Mouse (Mus musculus) embryo, embryonic 11.5 days (tissue): ENCODE measurements around the gene Exoc3l2.

Experiments
- DNase-seq: peaks from one replicate; pipeline ENCODE4 v3.0.0-alpha.2; 2012; ENCODE audit warnings: low read depth, low spot score

The Exoc3l2 gene

GRCm38 (mm10) chr7:19456628-19457027 is 6.5 kb upstream of the Exoc3l2 start:
- no peak for DNase-seq

DNA sequence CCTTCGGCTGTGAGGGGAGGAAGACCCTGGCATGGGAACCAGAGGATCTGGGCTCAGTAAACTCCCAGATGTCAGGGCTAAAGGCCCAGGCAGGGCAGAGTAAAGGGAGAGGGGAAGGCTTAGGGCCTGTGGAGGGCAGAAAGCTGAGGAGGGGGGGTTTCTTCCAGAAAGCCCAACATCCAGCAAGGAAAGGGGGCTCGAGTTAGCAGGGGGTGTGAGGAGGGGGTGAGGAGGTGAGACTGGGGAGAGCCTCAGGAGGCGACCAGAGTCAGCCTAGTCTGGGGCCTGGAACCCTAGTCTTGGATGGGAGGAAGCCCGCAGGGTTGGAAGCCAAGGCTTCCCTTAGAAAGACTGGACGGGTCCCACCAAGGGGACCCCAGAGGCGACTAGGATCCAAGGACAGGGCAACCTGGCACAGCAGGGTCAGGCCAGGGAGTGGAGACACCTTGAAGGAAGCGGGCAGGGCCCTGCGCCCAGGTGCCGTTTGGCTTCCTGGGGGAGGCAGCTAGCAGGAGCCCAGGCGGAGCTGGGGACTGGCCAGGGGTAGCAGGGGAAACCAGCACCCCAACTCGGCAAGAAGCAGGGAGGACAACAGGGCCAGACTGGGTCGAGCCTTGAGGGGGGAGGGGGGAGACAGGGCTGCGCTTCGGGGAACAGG is 5.6 kb upstream of the Exoc3l2 start:
- no peak for DNase-seq

- no peak for DNase-seq
These were observed 5.1 kb upstream of the Exoc3l2 start for GRCm38 (mm10) chr7:19458072-19458486.

- peak; percentile 63 for DNase-seq
These were observed 4.5 kb upstream of the Exoc3l2 start, which contains the start of gene Mark4 for GRCm38 (mm10) chr7:19458591-19459111. Gene Mark4 (minus strand): TSS chr7:19458821.

DNA sequence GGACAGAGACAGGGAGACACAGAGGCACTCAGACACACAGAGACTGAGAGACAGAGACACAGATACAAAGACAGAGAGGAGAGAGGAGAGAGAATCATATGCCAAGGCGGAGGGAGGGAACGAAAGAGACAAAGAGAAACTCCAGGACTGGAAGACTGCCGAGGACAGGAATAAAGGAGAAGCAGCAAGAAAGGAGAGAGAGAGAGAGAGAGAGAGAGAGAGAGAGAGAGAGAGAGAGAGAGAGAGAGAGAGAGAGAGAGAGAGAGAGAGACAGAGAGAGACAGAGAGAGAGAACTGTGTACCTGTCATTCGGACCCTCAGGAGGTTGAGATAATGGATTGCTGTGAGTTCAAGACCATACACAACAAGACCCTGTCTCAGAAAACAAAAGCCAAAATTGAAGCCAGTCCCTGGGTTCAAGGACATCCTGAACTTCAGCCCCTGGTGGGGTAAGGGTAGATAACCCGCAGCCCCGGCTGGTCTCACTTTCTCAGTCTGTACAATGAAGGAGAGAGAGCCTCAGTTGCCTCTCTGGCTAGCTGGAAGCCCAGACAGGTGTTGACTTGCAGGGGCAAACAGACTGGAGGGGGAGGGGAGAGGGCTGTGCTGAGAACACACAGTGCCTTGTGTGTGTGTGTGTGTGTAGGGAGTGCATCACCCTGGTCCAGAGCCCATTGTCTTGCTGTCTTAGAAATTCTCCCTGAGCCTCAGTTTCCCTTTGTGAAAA is 3.8 kb upstream of the Exoc3l2 start:
- DNase-seq = no peak

DNA sequence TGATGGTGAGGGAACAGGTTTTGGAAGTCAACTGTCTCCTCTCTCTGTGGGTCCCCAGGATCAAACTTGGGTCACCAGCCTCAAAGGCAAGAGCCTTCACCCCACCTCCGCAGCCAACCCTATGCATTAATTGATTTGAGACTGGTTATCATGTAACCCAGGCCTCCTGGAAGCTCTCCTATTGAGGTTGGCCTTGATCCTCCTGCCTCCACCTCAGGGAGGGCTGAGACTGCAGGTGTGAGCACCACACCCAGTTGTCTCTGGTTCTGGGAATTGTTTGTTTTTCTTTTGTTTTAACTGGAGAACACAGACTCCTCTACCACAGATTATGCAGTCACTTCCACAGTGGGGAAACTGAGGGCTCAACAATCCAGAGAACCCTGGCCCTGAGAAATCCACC is 2.6 kb upstream of the Exoc3l2 start:
- DNase-seq = no peak

DNA sequence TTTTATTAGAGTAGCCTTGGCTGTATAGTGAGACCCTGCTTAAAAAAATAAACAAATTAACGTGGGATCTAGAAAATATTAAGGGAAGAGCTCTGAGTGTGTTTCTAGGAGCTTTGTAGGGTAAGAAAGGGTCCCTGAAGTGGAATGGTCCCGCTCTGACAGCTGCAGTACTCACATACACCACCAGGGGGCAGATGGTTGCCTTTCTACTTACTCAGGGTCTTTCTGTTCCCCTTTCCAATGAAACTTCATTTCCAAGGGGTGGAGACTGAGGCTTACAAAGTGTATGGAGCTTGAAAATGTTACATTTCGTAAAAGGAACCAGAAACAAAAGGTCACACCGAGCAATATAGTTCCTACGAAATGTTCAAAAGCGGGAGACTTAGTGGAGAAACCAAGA is 1.6 kb upstream of the Exoc3l2 start:
- peak; percentile 69 for DNase-seq

DNA sequence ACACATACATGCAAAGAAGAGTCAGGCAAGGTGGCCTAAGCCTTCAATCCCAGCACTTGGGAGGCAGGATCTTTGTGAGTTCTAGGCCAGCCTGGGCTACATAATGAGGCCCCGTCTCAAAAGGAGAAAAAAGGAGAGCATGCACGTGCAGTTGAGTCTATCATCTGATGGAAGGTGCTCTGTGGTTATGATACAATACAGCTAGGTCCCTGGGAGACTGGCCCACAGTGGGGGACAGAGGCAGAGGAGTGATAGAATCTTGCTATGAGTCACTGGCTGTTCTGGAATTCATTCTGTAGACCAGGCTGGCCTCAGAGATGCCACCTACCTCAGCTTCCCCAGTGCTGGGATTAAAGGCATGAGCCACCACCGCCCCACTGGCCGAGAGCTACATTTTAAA is 688 bp upstream of the Exoc3l2 start:
- DNase-seq = no peak

DNA sequence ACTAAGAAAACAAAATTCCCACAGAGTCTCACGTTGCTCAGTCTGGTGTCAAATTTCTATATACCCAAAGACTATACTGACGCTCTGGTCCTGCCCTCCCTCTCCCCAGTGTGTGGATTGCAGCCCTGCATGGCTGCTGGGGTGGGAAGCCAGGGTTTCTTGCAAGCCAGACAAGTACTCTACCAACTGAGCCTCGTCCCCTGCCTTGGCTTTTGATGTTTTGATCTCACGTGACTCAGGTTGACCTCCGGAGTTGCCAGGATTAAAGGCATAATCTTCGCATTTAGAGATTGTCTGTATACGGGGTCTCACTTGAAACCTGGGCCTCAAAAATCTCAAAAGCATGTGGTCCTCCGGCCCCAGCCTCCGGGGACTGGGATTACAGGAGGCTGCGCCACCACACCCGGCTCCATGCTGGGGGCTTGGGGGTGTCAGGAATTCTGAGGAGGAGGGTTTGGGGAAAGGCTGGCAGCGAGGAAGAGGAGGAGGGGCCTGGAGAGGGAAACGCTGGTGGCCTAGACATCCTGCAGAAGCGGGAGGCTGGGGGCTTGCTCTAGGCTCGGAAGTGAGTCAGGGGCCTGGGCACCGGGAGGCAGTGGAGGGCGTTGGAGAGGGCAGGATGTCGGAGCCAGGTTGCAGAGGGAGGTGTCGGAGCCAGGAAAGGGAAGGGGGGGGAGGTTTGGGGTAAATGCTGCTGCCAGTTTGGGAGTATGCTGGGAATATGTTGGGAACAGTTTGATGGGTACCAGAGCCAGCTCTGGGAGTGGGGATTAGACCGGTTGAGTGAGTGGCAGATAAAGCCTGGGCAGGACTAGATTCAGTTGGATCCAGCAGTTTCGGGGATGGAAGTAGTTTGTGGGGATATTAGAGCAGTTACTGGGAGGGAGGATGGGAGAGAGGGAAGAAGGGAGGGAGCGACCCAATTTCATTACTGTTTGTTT is 1.5 kb downstream of the Exoc3l2 start:
- DNase-seq = no peak

DNA sequence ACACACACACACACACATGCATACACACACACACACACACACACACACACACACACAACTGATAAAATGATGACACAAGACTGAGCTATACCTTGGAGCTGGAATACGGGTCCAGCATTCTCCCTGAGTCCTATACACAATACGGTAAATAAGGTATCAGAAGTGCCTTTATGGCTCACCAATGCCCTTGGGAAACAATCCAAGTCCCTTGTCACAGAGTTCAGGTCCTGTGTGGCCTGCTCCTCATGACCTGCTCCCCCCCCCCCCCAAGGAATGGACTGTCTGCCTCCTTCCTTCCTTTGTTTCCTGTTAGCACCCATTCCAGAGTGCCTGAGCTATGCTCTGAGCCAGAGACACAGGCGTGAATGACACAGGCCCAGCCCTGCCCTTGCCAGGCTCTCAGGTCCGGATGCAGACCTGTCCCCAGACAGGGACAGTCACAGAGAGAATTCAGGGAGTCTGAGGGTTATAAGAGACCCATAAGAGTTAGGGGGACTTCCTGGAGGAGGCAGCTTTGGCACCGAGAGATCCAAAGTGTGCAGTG is 3.5 kb downstream of the Exoc3l2 start:
- no peak for DNase-seq

- DNase-seq = no peak
These were observed 4.5 kb downstream of the Exoc3l2 start for GRCm38 (mm10) chr7:19467638-19468037.

DNA sequence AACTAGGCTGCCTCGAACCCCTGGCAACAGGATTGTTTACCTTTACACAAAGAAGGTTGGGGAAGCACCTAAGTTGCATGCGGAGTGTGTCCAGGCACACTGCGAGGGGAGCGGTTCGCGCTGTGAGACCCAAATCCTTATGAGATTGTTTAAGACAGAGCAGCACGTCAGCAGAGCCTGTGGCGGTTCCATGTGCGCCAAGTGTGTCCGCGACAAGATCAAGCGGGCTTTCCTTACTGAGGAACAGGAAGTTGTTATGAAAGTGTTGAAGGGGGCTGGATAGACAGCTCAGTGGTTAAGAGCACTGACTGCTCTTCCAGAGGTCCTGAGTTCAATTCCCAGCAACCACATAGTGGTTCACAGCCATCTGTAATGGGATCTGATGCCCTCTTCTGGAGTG is 5.1 kb downstream of the Exoc3l2 start:
- DNase-seq = no peak

- DNase-seq = no peak
These were observed 6.3 kb downstream of the Exoc3l2 start for GRCm38 (mm10) chr7:19469404-19469803.

DNA sequence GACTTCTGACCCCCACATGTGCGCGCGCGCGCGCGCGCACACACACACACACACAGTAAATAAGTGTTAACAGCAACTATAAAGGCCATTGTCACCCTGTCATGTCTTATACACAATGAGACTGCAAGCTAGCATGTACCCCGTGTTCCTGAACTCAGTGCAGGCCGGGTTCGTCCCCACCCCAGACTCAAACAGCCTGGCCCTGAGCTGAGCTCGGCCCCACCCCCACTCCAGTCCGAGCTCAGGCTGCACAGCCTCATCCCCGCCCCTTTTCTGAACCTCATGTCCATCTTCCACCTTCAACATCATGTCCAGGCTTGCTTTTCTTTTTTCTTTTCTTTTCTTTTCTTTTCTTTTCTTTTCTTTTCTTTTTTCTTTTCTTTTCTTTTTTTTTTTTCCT is 7.2 kb downstream of the Exoc3l2 start:
- no peak for DNase-seq

- DNase-seq = no peak
These were observed 9.3 kb downstream of the Exoc3l2 start for GRCm38 (mm10) chr7:19472403-19472802.

DNA sequence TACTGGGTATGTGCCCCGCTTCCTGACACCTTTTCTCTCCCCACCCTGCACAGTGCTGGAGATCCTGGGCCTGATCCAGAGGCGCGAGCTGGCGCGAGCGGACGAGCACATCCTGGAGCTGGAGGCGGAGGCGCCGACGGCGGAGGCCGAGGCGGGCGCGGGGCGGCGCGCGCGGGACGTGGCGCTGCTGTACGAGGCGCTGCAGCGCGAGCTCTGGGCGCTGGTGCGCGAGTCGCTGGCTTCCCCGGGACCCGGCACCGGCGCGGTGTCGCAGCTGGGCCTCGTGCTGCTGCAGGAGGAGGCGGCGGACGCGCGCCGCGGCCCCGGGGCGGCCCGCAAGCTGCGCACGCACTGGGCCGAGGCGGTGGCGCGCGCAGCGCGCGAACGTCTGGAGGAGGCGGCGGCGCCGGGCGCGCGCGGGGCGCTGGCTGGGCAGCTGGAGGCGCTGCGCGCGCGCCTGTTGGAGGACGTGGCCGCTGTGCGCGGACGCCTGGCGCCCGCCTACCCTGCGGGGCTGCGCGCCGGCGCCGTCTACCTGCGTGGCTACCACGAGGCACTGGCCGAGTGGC is 10.8 kb downstream of the Exoc3l2 start:
- peak; percentile 81 for DNase-seq

DNA sequence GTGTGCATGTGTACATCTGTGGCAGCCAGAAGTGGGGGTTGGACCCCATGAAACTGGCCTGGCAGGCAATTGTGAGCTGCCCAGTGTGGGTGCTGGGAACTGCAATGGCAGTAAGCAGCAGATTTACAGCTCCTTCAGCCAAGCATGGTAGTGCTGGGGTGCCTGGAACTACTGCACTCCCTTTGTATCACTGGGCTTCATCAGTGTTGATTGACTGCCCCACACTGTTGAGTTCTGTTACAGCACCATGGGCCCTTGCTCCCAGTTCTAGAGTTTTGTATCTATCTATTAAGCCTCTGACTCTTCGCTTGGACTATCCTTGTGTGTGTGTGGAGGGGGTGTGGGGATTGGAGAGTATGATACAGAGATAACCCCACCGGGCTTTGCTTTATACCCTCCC is 14.0 kb downstream of the Exoc3l2 start:
- no peak for DNase-seq

GRCm38 (mm10) chr7:19477624-19478384 is 14.7 kb downstream of the Exoc3l2 start:
- no peak for DNase-seq

- DNase-seq = no peak
These were observed 20.1 kb downstream of the Exoc3l2 start for GRCm38 (mm10) chr7:19483281-19483680.

GRCm38 (mm10) chr7:19485488-19485887 is 22.4 kb downstream of the Exoc3l2 start:
- no peak for DNase-seq

GRCm38 (mm10) chr7:19486549-19486948 is 23.4 kb downstream of the Exoc3l2 start:
- no peak for DNase-seq
